Mouse (Mus musculus): ENCODE data around the gene Zg16.

Zg16 gene

DNA sequence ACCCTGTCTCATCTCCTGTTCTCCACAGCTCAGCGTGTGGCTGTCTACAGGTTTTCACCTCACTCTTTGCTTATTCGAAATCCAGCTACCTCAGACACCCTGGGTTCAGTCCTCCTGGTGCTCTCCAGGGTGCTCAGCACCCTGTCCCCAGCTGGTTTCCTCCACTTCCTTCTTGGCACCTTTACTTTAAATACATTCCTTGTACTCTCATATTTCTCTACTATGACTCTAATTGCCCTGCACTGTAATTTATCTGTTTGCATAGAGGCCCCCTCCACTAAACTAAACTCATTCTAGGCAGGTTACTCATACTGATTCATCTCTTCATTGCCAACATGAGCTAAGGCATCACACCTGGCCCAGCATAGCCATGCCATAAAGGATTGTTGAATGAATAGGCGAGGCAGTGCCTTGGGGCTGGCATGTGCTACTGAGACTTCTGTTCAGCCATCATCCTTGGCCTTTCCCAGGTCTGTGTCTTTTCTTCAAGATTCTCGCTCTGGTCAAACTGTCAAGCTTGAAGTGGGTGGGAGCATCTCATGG is 16.2 kb downstream of the Zg16 start:
- no peak for DNase-seq (ENCODE audit: low spot score)

DNA sequence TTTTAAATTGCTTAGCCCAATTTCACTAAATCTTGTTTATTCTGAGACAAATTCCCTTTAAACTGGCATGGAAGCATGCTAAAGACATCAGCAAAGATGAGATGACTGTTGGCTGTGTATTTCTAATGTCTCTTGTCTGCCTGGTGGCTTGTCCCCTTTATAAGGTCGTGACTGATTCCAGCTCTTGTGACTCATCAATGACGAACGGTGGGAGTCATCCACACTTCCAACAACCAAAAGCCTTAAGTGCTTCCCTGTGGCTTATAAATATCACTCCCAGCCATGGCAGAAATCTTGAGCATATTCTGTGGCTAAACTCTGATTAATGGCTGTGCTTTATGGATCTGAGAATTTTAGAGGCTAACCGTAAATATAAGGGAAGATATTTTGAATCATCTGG is 20.8 kb downstream of the Zg16 start:
- DNase-seq (ENCODE audit: low spot score) = no peak

- DNase-seq (ENCODE audit: low spot score) = no peak
These were observed 21.6 kb downstream of the Zg16 start for GRCm38 (mm10) chr7:127065538-127065937.

GRCm38 (mm10) chr7:127055026-127055585 is 32.0 kb downstream of the Zg16 start:
- no peak for DNase-seq (ENCODE audit: low spot score)

- DNase-seq (ENCODE audit: low spot score) = no peak
These were observed 45.1 kb downstream of the Zg16 start, which contains the start of gene Kif22 for GRCm38 (mm10) chr7:127041851-127042672. Kif22 (minus strand) TSS chr7:127042471.

- no peak for DNase-seq (ENCODE audit: low spot score)
These were observed 55.9 kb downstream of the Zg16 start for GRCm38 (mm10) chr7:127031244-127031643.

GRCm38 (mm10) chr7:127030172-127030571 is 57.0 kb downstream of the Zg16 start:
- no peak for DNase-seq (ENCODE audit: low spot score)

DNA sequence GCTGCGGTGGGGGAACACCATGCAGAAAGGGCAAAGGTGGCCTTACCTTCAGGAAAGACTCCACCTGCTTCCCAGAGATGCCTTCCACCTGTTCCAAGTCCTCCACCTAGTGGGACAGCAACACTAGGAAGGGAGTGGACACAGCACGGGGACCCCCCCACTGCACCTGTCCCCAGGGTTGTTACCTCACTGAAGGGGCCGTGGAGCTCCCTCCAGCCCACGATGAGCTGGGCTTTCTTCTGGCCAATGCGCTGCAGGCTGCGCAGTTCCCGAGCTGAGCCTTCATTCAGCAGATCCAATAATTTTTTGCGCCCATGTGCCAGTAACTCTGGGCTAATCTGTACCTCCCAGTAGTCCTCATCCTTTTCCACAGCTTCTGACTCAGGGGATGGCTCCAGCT is 59.2 kb downstream of the Zg16 start:
- DNase-seq (ENCODE audit: low spot score) = no peak

GRCm38 (mm10) chr7:127026984-127027726 is 60.0 kb downstream of the Zg16 start, which contains the start of gene Maz:
Maz (minus strand) TSS chr7:127027037.
- DNase-seq (ENCODE audit: low spot score) = peak; percentile 99

DNA sequence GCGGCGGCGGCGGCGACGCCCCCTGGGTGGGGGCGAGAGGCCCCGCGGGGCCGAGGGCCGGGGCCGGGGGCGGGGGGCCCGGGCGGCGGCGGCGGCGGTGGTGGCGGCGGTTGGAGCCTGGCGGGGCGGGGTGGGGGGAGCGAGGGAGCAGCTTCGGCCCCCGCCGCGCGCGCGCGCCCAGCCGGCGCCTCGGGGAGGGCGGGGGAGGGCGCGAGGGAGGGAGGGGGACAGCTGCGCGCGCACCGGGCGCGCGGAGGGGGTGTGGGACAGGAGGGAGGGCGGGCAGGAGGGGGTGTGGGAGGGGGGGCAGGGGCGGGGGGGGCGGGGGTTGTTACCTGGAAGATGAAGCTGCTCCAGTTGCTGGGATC is 60.5 kb downstream of the Zg16 start:
- DNase-seq (ENCODE audit: low spot score) = no peak

DNA sequence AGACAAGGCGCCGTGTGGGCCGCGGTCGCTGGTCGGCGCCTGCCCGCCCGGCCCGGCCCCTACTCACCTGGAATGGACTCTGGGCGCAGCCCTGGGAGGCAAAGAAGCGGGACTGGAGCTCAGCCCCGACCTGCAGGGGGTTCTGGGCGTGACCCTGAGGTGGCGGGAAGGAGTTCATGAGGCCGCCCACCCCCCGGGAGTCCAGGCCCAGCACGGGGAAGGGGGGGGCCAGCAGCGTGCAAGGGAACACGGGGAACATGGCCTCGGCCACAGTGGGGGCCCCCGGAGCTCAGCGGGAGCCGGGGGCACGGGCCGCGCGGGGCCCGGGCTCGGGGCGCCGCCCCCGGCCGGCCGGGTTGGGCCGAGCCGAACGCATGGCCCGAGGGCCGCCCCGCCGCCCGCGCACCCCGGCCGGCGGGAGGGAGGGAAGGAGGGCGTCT is 60.9 kb downstream of the Zg16 start:
- DNase-seq (ENCODE audit: low spot score) = no peak

- no peak for DNase-seq (ENCODE audit: low spot score)
These were observed 61.5 kb downstream of the Zg16 start for GRCm38 (mm10) chr7:127025556-127026160.

- DNase-seq (ENCODE audit: low spot score) = peak; percentile 68
These were observed 62.2 kb downstream of the Zg16 start for GRCm38 (mm10) chr7:127024755-127025555.

- no peak for DNase-seq (ENCODE audit: low spot score)
These were observed 63.0 kb downstream of the Zg16 start for GRCm38 (mm10) chr7:127023896-127024690.

- DNase-seq (ENCODE audit: low spot score) = no peak
These were observed 63.8 kb downstream of the Zg16 start for GRCm38 (mm10) chr7:127023272-127023691.

GRCm38 (mm10) chr7:127022528-127023271 is 64.4 kb downstream of the Zg16 start:
- DNase-seq (ENCODE audit: low spot score) = no peak

- no peak for DNase-seq (ENCODE audit: low spot score)
These were observed 65.3 kb downstream of the Zg16 start for GRCm38 (mm10) chr7:127021563-127022527.

GRCm38 (mm10) chr7:127020901-127021562 is 66.1 kb downstream of the Zg16 start, which contains the start of the genes Gm42742 and Prrt2:
Gm42742 (minus strand) TSS chr7:127021097.
Prrt2 (minus strand) TSS chr7:127021211.
- no peak for DNase-seq (ENCODE audit: low spot score)
